Mouse (Mus musculus) kidney, embryonic 14.5 days (tissue): Measurements from ENCODE around the gene Mb21d2. TPM values are rescaled to one million over a fixed set of nuclear protein-coding genes. Genes with fewer than 3 reads are reported as not detected.
A peak's percentile ranks its signal among the peaks of the same experiment; 100 is the strongest.

Experiments used
- ATAC-seq: fragments of 200-750 bp; cut with Nextera tagmentation; 2 replicates; pipeline ENCODE4 v1.8.0; 2017; ENCODE audit warnings: moderate number of reproducible peaks, mild to moderate bottlenecking, moderate TSS enrichment, moderate library complexity; ENCODE audit not compliant: low FRiP score, low TSS enrichment
- H3K27ac ChIP-seq: fragments of 300-500 bp; sonication (generic); 2 replicates; pipeline ENCODE4 v1.5.1; 2014; ENCODE audit warnings: low read depth, mild to moderate bottlenecking, low read length, moderate library complexity, mixed read lengths
- H3K27me3 ChIP-seq: fragments of 300-500 bp; sonication (generic); 2 replicates; pipeline ENCODE4 v1.6.1; 2014; ENCODE audit warnings: mild to moderate bottlenecking, low read length; ENCODE audit not compliant: control insufficient read depth, insufficient read depth
- H3K36me3 ChIP-seq: fragments of 300-500 bp; sonication (generic); 2 replicates; pipeline ENCODE4 v1.6.1; 2014; ENCODE audit warnings: low read length, mixed read lengths; ENCODE audit not compliant: control insufficient read depth, insufficient read depth
- H3K4me1 ChIP-seq: fragments of 300-500 bp; sonication (generic); 2 replicates; pipeline ENCODE4 v1.6.1; 2014; ENCODE audit warnings: low read length, mixed read lengths; ENCODE audit not compliant: control insufficient read depth, insufficient read depth
- H3K4me2 ChIP-seq: fragments of 300-500 bp; sonication (generic); replicated peaks from 2 replicates; pipeline ENCODE4 v1.6.1; 2014; ENCODE audit warnings: low read depth, mild to moderate bottlenecking, low read length
- H3K4me3 ChIP-seq: fragments of 300-500 bp; sonication (generic); 2 replicates; pipeline ENCODE4 v1.5.1; 2014; ENCODE audit warnings: mild to moderate bottlenecking, low read length
- H3K9ac ChIP-seq: fragments of 300-500 bp; sonication (generic); 2 replicates; pipeline ENCODE4 v1.6.1; 2014; ENCODE audit warnings: low read depth, mild to moderate bottlenecking, low read length, moderate library complexity
- H3K9me3 ChIP-seq: fragments of 300-500 bp; sonication (generic); 2 replicates; pipeline ENCODE4 v1.6.1; 2016; ENCODE audit warnings: low read length; ENCODE audit not compliant: control insufficient read depth
- WGBS: fragments of 180-500 bp; shearing (Covaris S2); extraction: QIAGEN DNeasy Blood & Tissue Kit; methylation state at CpG from one replicate; pipeline ENCODE4 v1.1.7; 2014; 5-methylcytosine and 5-hydroxymethylcytosine counted together
- polyA plus RNA-seq: library from polyadenylated mRNA; unstranded; fragments of >200 nt; fragmentation: Nextera tagmentation; extraction: Ambion mirVana; gene quantifications from 2 replicates; pipeline ENCODE4 v1.2.1, GENCODE M21; 2014

Mb21d2 gene
- polyA plus RNA-seq, 1 experiment from 2014 or later: 9.4 TPM

DNA sequence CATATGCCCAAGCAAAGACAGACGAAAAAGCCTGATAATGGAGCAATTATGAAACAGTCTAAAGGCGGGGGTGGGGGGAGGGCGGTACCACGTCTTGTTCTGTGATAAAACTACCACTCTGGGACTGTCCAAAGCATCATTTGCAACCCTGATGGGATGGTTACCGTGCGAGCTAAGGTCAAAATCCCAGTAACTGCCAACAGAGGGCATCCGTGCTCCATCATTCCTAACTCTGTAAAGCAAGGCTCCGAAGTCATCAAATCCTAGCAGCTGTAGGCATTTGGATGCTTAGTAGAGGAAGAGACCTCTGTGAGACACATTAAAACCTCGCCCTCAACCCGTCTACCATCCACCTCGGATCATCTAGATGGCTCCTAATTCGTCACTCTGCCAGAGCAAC lies 91.5 kb downstream of the Mb21d2 start:
- Histone ChIP-seq H3K4me1 (peaks cover 22% of the 10 kb centered on the region; the same call in 1 of the 2 replicates), H3K27me3 (no peaks in the 10 kb centered on the region), H3K36me3 (no peaks in the 10 kb centered on the region), H3K27ac (no peak overlapping the region), H3K4me2 (no peak overlapping the region), H3K9ac (no peak overlapping the region), H3K4me3 (no peak overlapping the region), H3K9me3 (no peaks in the 10 kb centered on the region)
- 17% methylated on average over 12 of the region's 12 CpGs for WGBS
- ATAC-seq: no peak

DNA sequence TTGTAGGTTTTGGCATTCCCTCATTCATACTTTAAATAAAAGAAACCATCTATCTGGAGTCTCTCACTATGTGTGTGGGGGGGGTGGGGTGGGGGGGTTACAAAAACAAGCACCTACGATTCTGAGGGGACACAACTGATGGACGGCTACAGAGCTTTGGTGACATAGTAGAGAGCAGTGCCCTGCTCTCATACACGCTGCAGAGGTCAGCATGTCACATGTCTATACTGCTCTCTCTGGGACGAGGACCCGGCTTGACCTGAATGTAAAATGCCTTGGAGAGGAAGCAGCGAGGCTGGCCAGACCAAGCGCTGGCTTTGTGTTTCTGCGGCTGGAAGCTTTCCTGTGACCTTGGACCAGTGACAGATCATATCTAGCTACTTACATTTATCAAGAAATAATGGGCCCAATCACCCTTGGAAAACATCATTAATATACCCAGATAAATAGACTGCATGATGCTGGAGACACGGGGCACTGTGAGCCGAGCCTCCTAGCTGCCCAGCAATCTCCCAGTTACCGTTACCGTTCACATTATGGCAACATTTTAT lies 97.3 kb downstream of the Mb21d2 start:
- Histone ChIP-seq H3K9me3 (no peaks in the 10 kb centered on the region), H3K27ac (no peak overlapping the region), H3K36me3 (peaks cover 12% of the 10 kb centered on the region; the same call in 1 of the 2 replicates), H3K4me2 (no peak overlapping the region), H3K4me3 (no peak overlapping the region), H3K27me3 (no peaks in the 10 kb centered on the region), H3K4me1 (peaks cover 4% of the 10 kb centered on the region; the same call in 1 of the 2 replicates), H3K9ac (no peak overlapping the region)
- ATAC-seq: no peak
- 57% methylated on average over 12 of the region's 12 CpGs for WGBS

DNA sequence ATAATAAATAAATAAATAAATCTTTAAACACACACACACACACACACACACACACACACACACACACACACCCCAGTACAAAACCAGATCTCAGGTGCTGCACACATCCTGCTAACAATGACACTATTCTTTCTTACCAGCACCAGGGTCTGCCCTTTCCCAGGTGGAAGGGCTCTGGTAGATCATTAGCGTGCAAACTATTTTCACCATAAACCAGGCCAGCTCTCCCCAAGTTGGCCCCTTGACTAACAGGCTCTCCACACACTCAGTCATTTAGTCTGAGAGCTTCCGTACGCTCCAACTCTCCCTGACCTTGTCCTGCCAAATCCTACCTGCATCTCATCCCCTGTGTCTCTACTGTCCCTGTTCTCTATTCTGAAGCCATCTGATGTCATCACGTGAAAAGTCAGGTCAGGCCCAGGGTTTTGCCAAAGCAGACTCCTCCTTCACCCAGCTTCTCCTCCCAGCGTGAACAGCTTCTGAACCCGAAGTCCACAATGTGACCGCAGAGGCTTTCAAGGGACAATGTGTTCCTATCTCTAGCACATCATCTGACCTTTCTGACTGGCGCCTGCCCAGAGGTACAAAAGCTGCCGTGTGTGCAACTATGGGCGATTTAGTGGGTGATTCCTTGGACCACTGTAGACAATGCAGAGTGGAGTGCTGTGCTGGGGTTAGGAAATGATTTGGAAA lies 100.1 kb downstream of the Mb21d2 start:
- Histone ChIP-seq H3K4me3 (no peak overlapping the region), H3K9me3 (no peaks in the 10 kb centered on the region), H3K9ac (no peak overlapping the region), H3K36me3 (peaks cover 13% of the 10 kb centered on the region; the same call in 1 of the 2 replicates), H3K4me1 (no peaks in the 10 kb centered on the region), H3K27me3 (no peaks in the 10 kb centered on the region), H3K4me2 (no peak overlapping the region), H3K27ac (no peak overlapping the region)
- 0 out of 2 replicates have a peak, but pooled peaks have one; percentile 43 for ATAC-seq
- 87% methylated on average over 10 of the region's 10 CpGs for WGBS

DNA sequence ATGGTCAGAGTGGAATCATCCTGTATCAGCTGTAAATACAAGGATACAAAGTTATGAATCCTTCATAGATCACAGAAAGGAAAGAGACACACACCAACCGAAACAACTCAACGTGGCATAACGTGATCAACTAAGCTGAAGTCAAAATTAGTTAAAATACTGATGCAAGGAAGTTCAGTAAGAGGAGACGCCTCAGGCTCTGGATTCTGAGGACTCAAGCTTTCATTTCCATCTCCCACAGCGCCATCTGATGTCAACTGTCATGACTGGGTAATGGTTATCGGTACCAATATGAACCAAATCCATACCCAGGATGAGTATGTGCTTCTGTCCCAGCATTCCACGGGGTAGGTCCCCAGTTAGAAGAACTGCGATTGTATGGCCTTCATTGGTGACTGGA lies 104.7 kb downstream of the Mb21d2 start:
- no peak overlapping the region for H3K27ac ChIP-seq
- no peaks in the 10 kb centered on the region for H3K4me1 ChIP-seq
- WGBS: 94% methylated on average over 8 of the region's 8 CpGs
- no peak overlapping the region for H3K4me3 ChIP-seq
- H3K27me3 ChIP-seq: no peaks in the 10 kb centered on the region
- no peak overlapping the region for H3K4me2 ChIP-seq
- no peaks in the 10 kb centered on the region for H3K9me3 ChIP-seq
- no peak for ATAC-seq
- peaks cover 13% of the 10 kb centered on the region; the same call in 1 of the 2 replicates for H3K36me3 ChIP-seq
- H3K9ac ChIP-seq: no peak overlapping the region

DNA sequence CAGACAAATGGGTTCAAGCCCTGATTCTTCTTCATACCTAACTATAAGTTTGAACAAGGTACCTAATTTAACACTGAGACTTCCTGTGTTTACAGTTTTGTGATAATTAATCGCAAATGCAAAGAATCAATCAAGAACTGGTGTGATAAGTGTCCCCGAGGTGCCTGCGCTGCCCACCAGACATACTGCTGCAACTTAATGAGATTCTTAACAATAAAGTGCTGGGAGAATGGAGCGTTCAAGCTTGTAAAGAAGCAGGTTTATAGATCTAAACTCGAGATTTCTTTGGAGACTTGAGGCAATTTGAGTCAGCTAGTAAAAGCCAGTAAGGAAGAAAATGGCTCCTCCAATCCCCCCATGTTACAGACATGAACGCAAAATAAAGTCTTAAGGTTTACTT lies 107.7 kb downstream of the Mb21d2 start:
- Histone ChIP-seq H3K36me3 (no peaks in the 10 kb centered on the region), H3K27me3 (no peaks in the 10 kb centered on the region), H3K27ac (no peak overlapping the region), H3K4me1 (no peaks in the 10 kb centered on the region), H3K4me2 (no peak overlapping the region), H3K9ac (no peak overlapping the region), H3K4me3 (no peak overlapping the region), H3K9me3 (no peaks in the 10 kb centered on the region)
- 69% methylated on average over 6 of the region's 6 CpGs for WGBS
- no peak for ATAC-seq

DNA sequence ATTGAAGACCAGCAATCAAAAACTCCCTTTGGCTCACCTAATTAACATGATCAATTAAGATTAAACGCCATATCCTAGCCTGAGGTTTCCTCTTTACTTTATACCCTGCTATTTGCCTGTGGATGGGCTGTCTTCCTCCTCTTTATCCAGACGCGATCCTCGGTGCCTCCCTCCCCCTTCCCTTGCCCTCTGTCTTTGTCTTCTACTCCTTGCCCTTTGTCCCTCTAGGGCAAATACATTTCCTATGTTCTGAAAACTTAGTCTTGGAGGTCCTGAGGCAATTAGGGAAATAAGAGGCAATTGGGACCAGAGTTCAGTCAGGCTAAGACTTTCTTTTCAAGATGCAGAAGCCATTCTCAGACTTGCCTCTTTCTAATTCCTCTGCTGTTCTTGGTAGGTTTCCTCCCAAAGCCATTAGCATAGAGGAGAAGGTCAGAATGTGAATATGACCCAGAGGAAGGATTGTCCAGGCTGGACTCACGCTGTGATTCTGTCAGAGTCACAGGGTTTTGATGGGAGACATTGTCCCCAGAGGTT lies 110.7 kb downstream of the Mb21d2 start:
- Histone ChIP-seq H3K27me3 (no peaks in the 10 kb centered on the region), H3K9ac (no peak overlapping the region), H3K36me3 (no peaks in the 10 kb centered on the region), H3K9me3 (no peaks in the 10 kb centered on the region), H3K4me3 (no peak overlapping the region), H3K4me2 (no peak overlapping the region), H3K27ac (no peak overlapping the region), H3K4me1 (no peaks in the 10 kb centered on the region)
- no peak for ATAC-seq
- WGBS: 58% methylated on average over 5 of the region's 5 CpGs

DNA sequence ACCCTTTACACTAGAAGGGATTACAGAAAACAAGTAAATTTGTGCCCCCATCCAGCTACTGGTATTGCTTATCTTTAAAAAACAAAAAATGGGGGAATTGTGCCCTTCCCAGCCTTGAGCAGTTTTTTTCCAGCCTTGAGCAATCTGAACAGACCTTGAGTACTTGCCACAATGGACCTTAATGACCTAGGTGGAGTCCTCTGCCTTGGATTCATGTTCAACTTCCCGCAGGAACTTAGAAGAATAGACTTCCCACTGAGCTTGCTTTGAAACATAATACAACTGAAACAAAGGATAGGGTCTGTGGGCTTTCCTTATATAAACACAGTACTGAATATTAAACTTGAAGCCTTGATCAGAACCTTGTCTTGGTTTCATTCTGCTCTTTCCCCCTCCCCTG lies 116.2 kb downstream of the Mb21d2 start:
- H3K9ac ChIP-seq: no peak overlapping the region
- ATAC-seq: no peak
- no peak overlapping the region for H3K27ac ChIP-seq
- WGBS: 80% methylated on average over 1 of the region's 1 CpGs
- H3K4me2 ChIP-seq: no peak overlapping the region
- H3K36me3 ChIP-seq: no peaks in the 10 kb centered on the region
- H3K4me1 ChIP-seq: no peaks in the 10 kb centered on the region
- H3K9me3 ChIP-seq: peaks cover 6% of the 10 kb centered on the region
- H3K4me3 ChIP-seq: no peak overlapping the region
- no peaks in the 10 kb centered on the region for H3K27me3 ChIP-seq

DNA sequence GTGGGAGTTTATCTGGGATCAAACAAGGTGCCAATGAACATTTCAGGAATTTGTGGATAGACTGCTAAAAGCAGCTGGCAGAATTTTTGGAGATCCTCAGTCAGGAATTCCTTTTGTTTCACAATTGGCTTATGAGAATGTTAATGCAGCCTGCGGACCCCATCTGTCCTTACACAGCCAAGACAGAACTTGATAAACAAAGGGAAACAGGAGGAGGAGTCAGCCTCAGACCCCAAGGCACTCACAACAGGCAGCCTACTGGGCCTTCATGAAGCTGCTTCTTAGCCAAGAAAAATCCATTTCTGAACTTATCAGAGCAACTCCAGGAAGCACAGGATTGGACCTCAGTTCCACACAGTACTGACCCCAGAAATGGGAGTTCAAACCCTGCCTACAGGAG lies 120.4 kb downstream of the Mb21d2 start:
- no peak for ATAC-seq
- Histone ChIP-seq H3K27ac (no peak overlapping the region), H3K9me3 (peaks cover 6% of the 10 kb centered on the region), H3K36me3 (no peaks in the 10 kb centered on the region), H3K4me3 (no peak overlapping the region), H3K4me1 (no peaks in the 10 kb centered on the region), H3K4me2 (no peak overlapping the region), H3K27me3 (no peaks in the 10 kb centered on the region), H3K9ac (no peak overlapping the region)
- WGBS: 44% methylated on average over 1 of the region's 1 CpGs

DNA sequence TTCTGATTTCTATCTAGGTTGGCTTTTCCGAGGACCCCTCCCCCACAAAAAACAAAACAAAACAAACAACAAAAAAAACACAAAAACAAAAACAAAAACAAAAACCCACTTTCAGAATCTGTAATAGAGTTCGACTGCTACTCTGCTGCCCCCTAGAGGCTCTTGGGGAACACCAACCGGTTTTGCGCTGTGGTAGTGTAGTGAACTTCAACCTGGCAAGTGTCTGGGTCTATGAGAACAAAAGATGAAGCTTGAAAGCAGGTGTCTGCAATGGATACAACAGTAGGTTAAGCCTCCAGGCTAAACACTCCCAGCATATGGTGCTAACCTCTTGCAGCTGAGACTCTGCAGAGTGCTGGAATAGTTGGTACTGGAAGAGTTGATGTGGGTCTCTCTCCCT lies 136.4 kb downstream of the Mb21d2 start:
- H3K9me3 ChIP-seq: no peaks in the 10 kb centered on the region
- 0 out of 2 replicates have a peak, but pooled peaks cover 2% of the 10 kb centered on the region for H3K27me3 ChIP-seq
- H3K4me1 ChIP-seq: no peaks in the 10 kb centered on the region
- no peak overlapping the region for H3K9ac ChIP-seq
- H3K4me2 ChIP-seq: no peak overlapping the region
- no peak overlapping the region for H3K27ac ChIP-seq
- no peak overlapping the region for H3K4me3 ChIP-seq
- no peaks in the 10 kb centered on the region for H3K36me3 ChIP-seq
- 4% methylated on average over 4 of the region's 4 CpGs for WGBS
- ATAC-seq: no peak
